Mouse (Mus musculus): ENCODE results near the gene Ntmt1. TPM values are rescaled to one million over a fixed set of nuclear protein-coding genes. Genes with fewer than 3 reads are reported as not detected.
A peak's percentile ranks its signal among the peaks of the same experiment; 100 is the strongest.

Gene Ntmt1
- polyA plus RNA-seq, 1 experiment from 2014 or later, result 110 TPM

GRCm38 (mm10) chr2:30852771-30853313 is 45.2 kb downstream of the Ntmt1 start:
- ATAC-seq (ENCODE audit: low FRiP score, low read depth), result no peak
- Histone ChIP-seq H3K9ac (replicated peaks) (no peak overlapping the region), H3K27ac (replicated peaks) (no peak overlapping the region), H3K4me1 (peaks cover 16% of the 10 kb centered on the region), H3K36me3 (no peaks in the 10 kb centered on the region), H3K9me3 (no peaks in the 10 kb centered on the region), H3K27me3 (0 out of 2 replicates have a peak, but pooled peaks cover 7% of the 10 kb centered on the region), H3K4me2 (replicated peaks) (no peak overlapping the region), H3K4me3 (no peak overlapping the region)
- WGBS, result 53% methylated on average over 20 of the region's 20 CpGs

- no peak for ATAC-seq (ENCODE audit: low FRiP score, low read depth)
- WGBS, result 62% methylated on average over 6 of the region's 6 CpGs
- Histone ChIP-seq H3K36me3 (no peaks in the 10 kb centered on the region), H3K9me3 (no peaks in the 10 kb centered on the region), H3K4me3 (no peak overlapping the region), H3K4me2 (replicated peaks) (no peak overlapping the region), H3K4me1 (peaks cover 16% of the 10 kb centered on the region), H3K9ac (replicated peaks) (no peak overlapping the region), H3K27ac (replicated peaks) (no peak overlapping the region), H3K27me3 (0 out of 2 replicates have a peak, but pooled peaks cover 5% of the 10 kb centered on the region)
Observed at GRCm38 (mm10) chr2:30857076-30857475, 49.5 kb downstream of the Ntmt1 start.

- 84% methylated on average over 5 of the region's 5 CpGs for WGBS
- Histone ChIP-seq H3K27ac (replicated peaks) (no peak overlapping the region), H3K9me3 (no peaks in the 10 kb centered on the region), H3K4me3 (no peak overlapping the region), H3K36me3 (no peaks in the 10 kb centered on the region), H3K4me2 (replicated peaks) (no peak overlapping the region), H3K4me1 (peaks cover 4% of the 10 kb centered on the region), H3K27me3 (peaks cover 21% of the 10 kb centered on the region), H3K9ac (replicated peaks) (no peak overlapping the region)
- ATAC-seq (ENCODE audit: low FRiP score, low read depth), result no peak
Observed at GRCm38 (mm10) chr2:30859782-30860181, 52.2 kb downstream of the Ntmt1 start.

GRCm38 (mm10) chr2:30862081-30862480 is 54.5 kb downstream of the Ntmt1 start:
- peaks cover 38% of the 10 kb centered on the region for H3K27me3 ChIP-seq
- no peak overlapping the region for H3K27ac ChIP-seq (replicated peaks)
- H3K9ac ChIP-seq (replicated peaks), result no peak overlapping the region
- no peak for ATAC-seq (ENCODE audit: low FRiP score, low read depth)
- no peaks in the 10 kb centered on the region for H3K36me3 ChIP-seq
- no peak overlapping the region for H3K4me3 ChIP-seq
- H3K9me3 ChIP-seq, result no peaks in the 10 kb centered on the region
- WGBS, result 66% methylated on average over 3 of the region's 4 CpGs
- peaks cover 7% of the 10 kb centered on the region; the same call in 1 of the 2 replicates for H3K4me1 ChIP-seq
- H3K4me2 ChIP-seq (replicated peaks), result no peak overlapping the region

- Histone ChIP-seq H3K36me3 (no peaks in the 10 kb centered on the region), H3K27ac (replicated peaks) (no peak overlapping the region), H3K4me1 (peaks cover 7% of the 10 kb centered on the region; the same call in 1 of the 2 replicates), H3K4me3 (no peak overlapping the region), H3K9me3 (no peaks in the 10 kb centered on the region), H3K4me2 (replicated peaks) (no peak overlapping the region), H3K27me3 (peaks cover 33% of the 10 kb centered on the region), H3K9ac (replicated peaks) (no peak overlapping the region)
- 84% methylated on average over 9 of the region's 9 CpGs for WGBS
- no peak for ATAC-seq (ENCODE audit: low FRiP score, low read depth)
Observed at GRCm38 (mm10) chr2:30863574-30863973, 55.9 kb downstream of the Ntmt1 start.

- Histone ChIP-seq H3K4me3 (peak overlapping the region; percentile 31), H3K4me1 (peaks cover 7% of the 10 kb centered on the region; the same call in 1 of the 2 replicates), H3K36me3 (no peaks in the 10 kb centered on the region), H3K27ac (replicated peaks) (no peak overlapping the region), H3K9ac (replicated peaks) (peak overlapping the region; percentile 43; the same call in 1 of the 2 replicates), H3K4me2 (replicated peaks) (peak overlapping the region; percentile 53), H3K27me3 (peaks cover 33% of the 10 kb centered on the region), H3K9me3 (no peaks in the 10 kb centered on the region)
- WGBS, result 3% methylated on average over 34 of the region's 35 CpGs
- no peak for ATAC-seq (ENCODE audit: low FRiP score, low read depth)
Observed at GRCm38 (mm10) chr2:30864968-30865381, 57.3 kb downstream of the Ntmt1 start.

- Histone ChIP-seq H3K9ac (replicated peaks) (peak overlapping the region; percentile 43; the same call in 1 of the 2 replicates), H3K9me3 (no peaks in the 10 kb centered on the region), H3K27ac (replicated peaks) (no peak overlapping the region), H3K4me1 (peaks cover 7% of the 10 kb centered on the region; the same call in 1 of the 2 replicates), H3K36me3 (no peaks in the 10 kb centered on the region), H3K4me2 (replicated peaks) (peak overlapping the region; percentile 53; the same call in 1 of the 2 replicates), H3K4me3 (no peak overlapping the region), H3K27me3 (peaks cover 33% of the 10 kb centered on the region)
- 52% methylated on average over 3 of the region's 3 CpGs for WGBS
- ATAC-seq (ENCODE audit: low FRiP score, low read depth), result no peak
Observed at GRCm38 (mm10) chr2:30865426-30865825, 57.8 kb downstream of the Ntmt1 start.

GRCm38 (mm10) chr2:30870863-30871262 is 63.2 kb downstream of the Ntmt1 start:
- 74% methylated on average over 8 of the region's 8 CpGs for WGBS
- H3K9me3 ChIP-seq, result no peaks in the 10 kb centered on the region

More at GRCm38 (mm10) chr2:30870863-30871262, 63.2 kb downstream of the Ntmt1 start:
- no peak for ATAC-seq (ENCODE audit: low FRiP score, low read depth)
- H3K36me3 ChIP-seq, result no peaks in the 10 kb centered on the region
- H3K4me1 ChIP-seq, result 0 out of 2 replicates have a peak, but pooled peaks cover 2% of the 10 kb centered on the region
- peaks cover 9% of the 10 kb centered on the region; the same call in 1 of the 2 replicates for H3K27me3 ChIP-seq
- no peak overlapping the region for H3K27ac ChIP-seq (replicated peaks)
- H3K4me3 ChIP-seq, result no peak overlapping the region
- H3K9ac ChIP-seq (replicated peaks), result no peak overlapping the region
- no peak overlapping the region for H3K4me2 ChIP-seq (replicated peaks)

Other genes starting within 250 kb of the Ntmt1 start
- gene Cstad, start 212.8 kb upstream of the Ntmt1 start, polyA plus RNA-seq (2016; fragmentation: Nextera tagmentation; extraction: Ambion mirVana), result 0.68 and 0.77 TPM in 2 replicates
- 2.4 and 2.6 TPM in 2 replicates for gene 1700001O22Rik, start 4.2 kb upstream of the Ntmt1 start, polyA plus RNA-seq (2016; fragmentation: Nextera tagmentation; extraction: Ambion mirVana)
- gene Asb6, start 22.5 kb downstream of the Ntmt1 start, polyA plus RNA-seq (2016; fragmentation: Nextera tagmentation; extraction: Ambion mirVana), result 40.3 and 41.0 TPM in 2 replicates
- gene Prrx2, start 27.1 kb downstream of the Ntmt1 start, polyA plus RNA-seq (2016; fragmentation: Nextera tagmentation; extraction: Ambion mirVana), result 19.8 and 24.9 TPM in 2 replicates
- gene Ptges, start 122.0 kb downstream of the Ntmt1 start, polyA plus RNA-seq (2016; fragmentation: Nextera tagmentation; extraction: Ambion mirVana), result 3.6 and 4.6 TPM in 2 replicates
- 20.4 and 22.2 TPM in 2 replicates for gene Tor1b, start 145.1 kb downstream of the Ntmt1 start, polyA plus RNA-seq (2016; fragmentation: Nextera tagmentation; extraction: Ambion mirVana)
- gene Tor1a, start 160.1 kb downstream of the Ntmt1 start, polyA plus RNA-seq (2016; fragmentation: Nextera tagmentation; extraction: Ambion mirVana), result 87.7 and 92.3 TPM in 2 replicates
- gene BC005624, start 174.4 kb downstream of the Ntmt1 start, polyA plus RNA-seq (2016; fragmentation: Nextera tagmentation; extraction: Ambion mirVana), result 70.8 and 75.3 TPM in 2 replicates
- 33.7 and 35.1 TPM in 2 replicates for gene Usp20, start 174.5 kb downstream of the Ntmt1 start, polyA plus RNA-seq (2016; fragmentation: Nextera tagmentation; extraction: Ambion mirVana)